Mouse (Mus musculus) large intestine, adult 2 months (tissue): ENCODE results near the gene Spata19. TPM values are rescaled to one million over a fixed set of nuclear protein-coding genes. Genes with fewer than 3 reads are reported as not detected.

ENCODE experiments used
- DNase-seq: peaks from one replicate; pipeline ENCODE4 v3.0.0-alpha.2; 2012; ENCODE audit warnings: low read depth, low spot score
- WGBS: fragments of 180-500 bp; shearing (Covaris S2); methylation state at CpG from one replicate; pipeline ENCODE4 v1.1.7; 2018; 5-methylcytosine and 5-hydroxymethylcytosine counted together
- polyA plus RNA-seq: library from polyadenylated mRNA; depleted of rRNA; stranded (reverse); fragments of >200 nt; gene quantifications from 2 replicates; pipeline ENCODE4 v1.2.3, GENCODE M21; 2012; rRNA removed

The Spata19 gene
- polyA plus RNA-seq: 0.15 TPM in 1 of 2 replicates, not detected in the other

DNA sequence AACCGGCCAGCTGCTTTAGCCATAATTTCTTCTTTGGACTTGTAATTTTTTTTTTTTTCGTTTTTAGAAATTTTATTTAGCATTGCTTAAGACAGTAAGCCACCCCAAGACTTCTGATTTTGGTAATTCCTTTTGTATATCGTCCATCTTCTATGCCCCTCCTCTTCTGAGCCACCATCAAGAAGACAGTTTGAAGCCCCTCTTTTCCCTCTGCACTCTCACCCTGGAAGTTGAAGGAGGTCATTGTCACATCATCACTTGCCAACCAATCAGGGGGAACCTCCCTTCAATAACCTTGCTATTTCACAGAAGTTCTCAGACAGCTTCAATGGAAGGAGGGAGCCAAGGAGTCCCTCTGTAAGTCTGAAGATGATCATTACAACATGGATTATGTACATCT lies at the start of gene Spata19:
TSS of gene Spata19 (plus strand) at position 301 of the 400 bp plus-strand sequence.
- 62% methylated on average over 3 of the region's 3 CpGs for WGBS
- DNase-seq: no peak

DNA sequence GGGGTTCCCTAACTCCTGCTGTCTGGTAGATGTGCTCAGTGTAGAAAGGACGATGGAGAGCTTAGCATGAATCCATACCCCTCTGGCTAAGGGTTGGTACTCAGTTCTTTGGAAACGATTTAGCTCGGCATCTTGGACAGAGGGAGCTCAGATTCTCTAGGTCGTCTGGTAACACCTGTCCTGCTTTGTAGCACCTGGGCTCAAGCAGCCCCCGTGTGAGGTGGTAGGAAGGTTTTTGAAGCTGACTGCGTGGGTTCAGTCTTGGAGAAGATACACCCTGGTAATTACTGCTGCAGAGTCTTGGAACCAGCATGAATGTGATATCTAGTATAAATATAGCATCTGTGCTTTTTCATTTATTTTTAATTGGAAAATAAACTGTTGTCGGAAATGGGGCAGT lies 43.5 kb upstream of the Spata19 start:
- DNase-seq: no peak
- WGBS: 82% methylated on average over 7 of the region's 7 CpGs

DNA sequence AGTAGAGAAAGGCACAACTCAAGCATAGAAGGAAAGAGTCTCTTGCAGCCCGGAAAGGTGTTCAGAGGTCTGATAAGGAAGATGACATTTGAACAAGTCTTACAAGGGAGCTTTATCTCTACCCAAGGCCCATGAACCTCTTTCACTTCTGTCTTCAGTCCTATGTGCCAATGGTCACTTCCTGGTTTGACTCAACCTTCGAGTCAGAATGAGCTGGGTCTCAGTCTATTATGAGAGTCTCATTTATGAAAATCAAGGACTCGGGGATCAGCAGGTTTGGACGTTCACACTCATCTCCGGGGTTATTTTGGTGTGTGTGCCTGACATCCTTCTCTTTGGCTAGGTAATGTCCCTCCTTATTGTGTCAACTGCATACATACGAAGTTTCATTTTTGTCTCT lies 38.7 kb upstream of the Spata19 start:
- 82% methylated on average over 6 of the region's 6 CpGs for WGBS
- DNase-seq: no peak

DNA sequence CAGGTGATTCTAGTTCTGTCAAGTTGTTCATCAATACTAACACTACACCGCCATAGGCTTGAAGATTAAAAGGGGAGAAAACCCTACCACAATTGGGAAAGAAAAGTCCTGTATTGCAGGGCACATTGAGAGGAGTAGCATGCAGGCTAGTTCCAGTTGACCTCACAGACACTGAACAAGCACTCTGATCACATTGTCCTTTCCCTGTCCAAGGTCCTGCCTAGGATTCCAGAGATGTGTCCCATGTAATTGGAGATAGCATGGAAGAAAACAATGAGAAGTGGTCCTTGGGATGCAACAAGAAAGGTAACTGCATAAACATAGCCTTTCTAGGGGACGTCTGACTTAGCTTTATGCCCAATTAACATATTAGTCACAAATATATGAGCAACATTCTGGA lies 29.4 kb upstream of the Spata19 start:
- no peak for DNase-seq
- WGBS: 50% methylated on average over 2 of the region's 2 CpGs

DNA sequence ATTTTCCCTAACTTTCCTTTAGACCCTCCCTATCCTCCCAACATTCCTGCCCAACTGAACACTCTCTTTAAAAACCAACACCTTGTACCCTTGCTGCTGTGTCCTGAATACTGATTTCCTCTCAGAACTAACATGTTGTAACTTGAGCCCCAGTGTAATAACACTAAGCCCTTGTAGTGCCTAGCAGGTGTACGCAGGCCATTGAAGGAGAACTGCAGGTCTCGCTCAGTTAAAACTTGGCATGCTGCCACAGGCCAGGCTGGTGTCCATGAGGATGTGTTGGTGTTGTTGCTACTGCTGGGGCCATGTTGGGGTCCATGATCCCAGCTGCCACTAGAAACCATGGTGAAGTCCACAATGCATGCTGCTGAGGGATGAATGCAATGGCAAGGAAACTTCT lies 27.5 kb upstream of the Spata19 start:
- WGBS: 43% methylated on average over 2 of the region's 2 CpGs
- no peak for DNase-seq

DNA sequence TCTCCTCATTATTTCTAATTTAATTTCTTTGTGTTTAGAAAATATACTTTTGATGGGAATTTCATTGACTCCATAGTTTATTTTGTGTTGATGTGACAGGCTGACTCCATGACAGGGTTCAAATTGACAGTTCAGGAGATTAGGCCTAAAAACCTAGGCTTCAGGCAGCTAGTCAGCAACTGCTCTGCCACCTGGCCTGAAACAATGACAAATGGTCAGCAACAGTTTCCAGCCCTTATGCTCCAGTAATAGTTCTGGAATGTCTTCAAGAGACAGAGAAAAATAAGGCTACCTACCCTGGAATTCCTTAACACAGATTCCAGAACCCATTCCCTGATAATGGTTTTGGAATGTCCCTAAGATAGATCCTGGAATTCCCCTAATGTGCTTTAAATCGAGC lies 20.9 kb upstream of the Spata19 start:
- 55% methylated on average over 1 of the region's 1 CpGs for WGBS

DNA sequence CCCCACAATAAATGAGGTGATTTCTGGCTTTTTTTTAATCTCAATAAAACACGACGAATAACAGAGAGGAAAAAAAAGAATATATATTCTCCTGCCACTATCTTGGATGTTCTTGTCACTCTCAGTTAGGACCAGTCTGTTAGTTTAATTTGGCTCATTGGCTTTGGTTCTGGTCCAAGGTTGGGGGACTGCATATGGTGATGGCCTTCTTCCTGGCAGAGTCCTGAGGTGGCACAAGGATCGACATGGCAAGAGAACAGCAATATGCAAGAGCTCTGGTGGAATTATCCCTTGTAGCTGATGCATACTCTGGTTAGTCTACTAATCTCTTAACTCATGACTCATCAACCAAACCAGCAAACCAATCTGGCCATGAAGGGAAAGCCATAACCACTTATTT lies 9.6 kb upstream of the Spata19 start:
- WGBS: 76% methylated on average over 3 of the region's 3 CpGs

More for the DNA sequence above, 20.9 kb upstream of the Spata19 start:
- no peak for DNase-seq

DNA sequence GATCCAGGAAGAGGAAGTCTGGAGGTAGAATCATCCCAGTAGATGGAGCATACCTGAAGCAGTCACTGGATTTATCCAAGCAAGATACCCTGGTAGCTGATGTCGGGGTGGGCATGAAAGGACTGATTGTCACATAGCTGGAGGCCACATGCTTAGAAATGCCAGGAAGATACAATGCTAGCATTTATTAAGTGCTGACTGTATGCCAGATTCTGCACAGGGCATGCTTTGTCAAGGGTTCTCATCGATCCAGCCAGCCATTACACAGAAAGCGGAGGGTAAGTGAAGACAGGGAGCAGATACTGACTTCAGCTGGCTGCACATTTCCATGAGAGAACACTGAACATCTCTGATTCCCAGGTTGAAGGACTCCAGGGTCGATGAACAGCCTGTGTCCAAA lies 4.6 kb downstream of the Spata19 start:
- DNase-seq: no peak
- 84% methylated on average over 4 of the region's 4 CpGs for WGBS

More for the DNA sequence above, 9.6 kb upstream of the Spata19 start:
- no peak for DNase-seq

DNA sequence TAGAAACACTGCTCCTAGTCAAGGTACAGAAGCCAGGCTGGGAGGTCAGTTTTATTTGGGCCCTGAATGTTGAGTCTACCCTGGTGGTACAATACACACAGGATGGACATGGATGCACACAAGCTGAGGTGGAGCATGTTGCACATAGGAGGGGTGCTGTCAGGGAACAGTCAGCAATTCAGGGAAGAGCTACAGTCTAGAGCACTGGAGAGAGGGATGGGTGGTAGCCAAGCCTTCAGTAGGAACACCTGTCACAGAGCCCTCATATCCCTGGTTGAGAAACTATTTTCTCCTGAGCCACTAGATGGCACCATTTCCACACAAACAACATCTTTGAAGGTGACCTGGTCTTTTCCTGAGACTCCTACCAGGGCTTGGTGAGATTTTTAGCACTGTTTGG lies 13.1 kb downstream of the Spata19 start:
- DNase-seq: peak; percentile 29

DNA sequence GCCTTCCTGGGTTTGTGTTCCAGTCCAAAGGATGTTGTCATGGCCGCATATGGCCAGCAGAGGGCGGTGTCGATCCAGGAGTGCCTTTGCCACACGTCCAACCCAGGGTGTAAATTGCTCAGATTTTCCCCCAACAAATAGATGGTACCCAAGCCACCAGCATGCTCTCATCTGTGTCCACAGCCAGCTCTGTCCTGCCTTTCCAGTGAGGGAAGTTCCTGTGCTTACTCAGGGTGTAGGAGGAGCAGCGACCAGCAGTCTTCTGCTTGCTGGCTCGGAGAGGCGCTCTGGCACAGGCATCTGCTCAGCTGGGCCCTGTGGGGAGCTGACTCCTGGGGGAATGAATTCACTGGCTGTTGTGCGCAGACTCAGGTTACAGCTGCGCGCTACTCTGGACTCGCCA lies 17.5 kb downstream of the Spata19 start:
- no peak for DNase-seq
- 4% methylated on average over 11 of the region's 11 CpGs for WGBS

DNA sequence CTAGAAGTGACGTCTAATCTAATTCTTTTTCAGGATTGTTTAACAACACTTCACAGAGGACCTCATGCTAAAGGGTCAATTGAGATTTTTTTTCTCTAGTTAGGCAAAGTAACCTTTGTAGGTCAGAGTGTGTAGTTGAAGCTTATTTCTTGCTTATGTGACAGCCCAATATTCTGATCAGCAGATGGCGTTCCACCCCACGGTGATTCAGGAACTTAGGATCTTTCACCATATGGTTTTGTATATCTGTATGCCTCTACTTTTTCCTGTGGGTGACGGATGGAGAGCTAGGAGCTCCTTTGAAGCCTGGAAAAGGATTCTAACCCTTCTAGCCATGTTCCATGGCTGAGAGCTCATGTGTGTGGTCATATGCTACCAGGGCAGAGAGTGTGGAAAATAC lies 27.9 kb downstream of the Spata19 start:
- WGBS: 76% methylated on average over 4 of the region's 4 CpGs

DNA sequence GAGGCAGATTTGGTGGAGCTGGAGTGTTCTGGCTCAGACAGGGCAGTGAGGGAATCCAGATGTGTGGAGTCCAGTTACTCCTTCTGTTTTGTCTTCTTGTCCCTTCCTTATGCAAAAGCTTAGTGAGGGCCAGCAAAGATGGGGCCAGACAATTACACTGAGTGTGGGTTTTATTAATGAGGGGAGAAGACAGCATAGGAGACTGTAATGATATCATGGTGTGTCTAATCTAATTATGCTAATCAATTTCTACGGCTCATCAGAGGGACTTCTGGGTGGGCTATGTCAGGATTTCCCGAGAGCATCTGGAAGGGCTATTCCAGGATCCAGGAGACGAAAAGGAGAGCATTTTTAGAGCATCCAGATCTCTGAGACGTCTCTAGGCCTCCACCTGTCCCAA lies 32.0 kb downstream of the Spata19 start:
- DNase-seq: no peak
- WGBS: 64% methylated on average over 4 of the region's 4 CpGs

More for the DNA sequence above, 27.9 kb downstream of the Spata19 start:
- DNase-seq: no peak

DNA sequence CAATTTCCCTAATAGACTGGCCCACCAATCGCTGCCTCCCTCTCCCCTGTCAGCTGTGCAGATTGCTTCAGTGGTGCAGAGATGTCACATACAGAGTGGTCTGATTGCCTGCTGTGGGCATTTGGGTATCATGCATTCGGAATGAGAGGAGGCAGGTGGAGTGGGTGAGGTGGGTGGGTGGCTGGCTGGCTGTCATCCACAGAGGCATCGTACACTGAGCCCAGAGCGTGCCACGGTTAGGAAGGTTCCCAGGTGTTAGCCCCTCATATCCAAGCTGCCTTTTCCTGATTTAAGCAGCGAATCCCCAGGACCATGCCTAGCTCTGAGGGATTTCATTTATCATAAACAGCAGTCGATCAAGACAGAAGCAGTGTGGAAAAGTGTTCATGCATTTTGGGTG lies 36.7 kb downstream of the Spata19 start:
- DNase-seq: no peak
- WGBS: 78% methylated on average over 7 of the region's 7 CpGs

DNA sequence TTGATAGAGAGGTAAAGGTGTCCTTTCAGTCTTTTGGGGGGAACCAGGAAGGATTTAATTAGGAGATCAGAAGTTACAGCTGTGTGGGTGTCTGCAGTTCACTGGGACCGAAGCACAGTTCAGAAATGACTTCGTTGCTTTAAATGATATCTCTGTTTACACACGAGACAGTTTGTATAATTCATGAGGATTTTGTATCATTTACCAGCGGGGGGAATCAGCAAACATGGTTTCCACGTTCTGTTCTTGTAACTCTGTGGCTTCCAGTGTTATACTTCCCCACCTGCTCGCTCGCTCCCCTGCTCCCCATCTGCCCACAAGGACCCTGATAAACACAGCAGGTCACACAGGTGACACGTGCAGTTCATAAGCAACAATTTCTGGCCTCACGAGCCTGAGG lies 39.3 kb downstream of the Spata19 start:
- DNase-seq: no peak
- WGBS: 56% methylated on average over 9 of the region's 9 CpGs

DNA sequence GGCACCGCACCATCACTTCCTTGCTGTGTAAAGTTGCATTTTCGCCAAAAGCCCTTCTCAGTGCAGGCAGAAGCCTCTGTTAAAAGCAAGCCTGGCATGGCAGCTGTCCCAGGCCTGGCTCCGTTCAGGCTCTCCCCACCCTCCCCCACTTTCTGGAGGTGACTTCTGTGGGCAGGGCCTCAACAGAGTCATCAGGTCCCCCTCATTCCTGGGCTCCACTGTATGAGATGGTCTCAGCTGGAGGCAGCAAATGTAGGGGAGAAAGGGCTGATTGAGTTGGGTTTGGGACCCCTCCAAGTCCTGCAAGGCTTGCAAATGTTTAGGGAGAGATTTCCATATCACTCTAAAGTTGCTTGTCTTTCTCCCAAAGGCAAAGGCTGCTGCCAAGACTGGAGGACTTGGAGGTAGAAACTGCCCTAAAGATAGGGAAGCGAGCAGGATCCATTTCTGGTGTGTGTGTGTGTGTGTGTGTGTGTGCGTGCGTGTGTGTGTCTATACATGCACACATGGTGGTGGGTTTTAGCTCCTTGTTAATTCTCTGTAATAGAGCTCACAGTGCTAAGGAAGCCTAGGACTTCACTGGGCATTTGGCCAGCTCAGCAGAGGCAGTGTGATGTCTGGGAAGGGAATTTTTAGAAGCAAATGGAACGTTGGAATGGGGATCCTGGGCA lies 40.9 kb downstream of the Spata19 start:
- WGBS: 52% methylated on average over 7 of the region's 7 CpGs
- DNase-seq: no peak

DNA sequence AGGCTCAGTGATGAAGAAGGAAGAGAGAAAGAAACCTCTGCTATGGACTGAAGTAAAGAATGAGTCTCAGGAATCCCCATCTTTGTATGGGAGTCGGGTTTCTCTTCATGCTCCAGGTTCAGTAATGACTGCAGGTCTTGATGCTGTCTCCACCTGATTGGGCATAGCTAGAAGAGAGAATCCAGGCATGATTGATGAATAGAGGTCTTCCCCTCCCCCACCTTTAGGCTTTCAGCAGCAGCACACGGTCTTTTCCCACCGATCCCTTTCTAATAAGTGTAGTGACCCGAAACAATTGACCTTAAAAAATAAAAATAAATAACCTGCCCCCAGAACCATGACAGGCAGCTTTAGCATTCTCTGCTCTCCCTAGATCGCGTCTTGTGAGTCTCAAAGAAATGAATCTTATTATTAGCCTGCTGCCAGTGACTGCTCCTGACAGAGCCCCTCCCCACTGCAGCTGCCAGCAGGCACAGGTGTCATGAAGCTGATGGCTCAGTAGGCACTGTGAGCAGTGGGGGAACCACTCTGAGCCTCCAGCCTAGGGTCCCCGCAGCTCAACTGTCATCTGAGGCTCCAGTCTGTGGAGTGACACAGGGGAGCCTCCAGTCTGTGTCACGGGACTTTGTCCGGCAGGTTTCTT lies 53.3 kb downstream of the Spata19 start:
- WGBS: 61% methylated on average over 9 of the region's 9 CpGs
- DNase-seq: no peak

Other genes with a start within 250 kb of the Spata19 start
- 7.8 and 8.5 TPM in 2 replicates for gene Jam3, start 241.4 kb upstream of the Spata19 start, polyA plus RNA-seq
- gene Igsf9b, start 97.6 kb upstream of the Spata19 start, polyA plus RNA-seq: 1.4 and 2.0 TPM in 2 replicates